Mouse (Mus musculus) E14TG2a.4 (cell line): ENCODE data around the gene Trim58.

Experiments
- CTCF ChIP-seq: conservative IDR thresholded peaks from 2 replicates; pipeline ENCODE4 v1.5.1; 2014; ENCODE audit warnings: low read length
- NANOG ChIP-seq: IDR thresholded peaks from 2 replicates; pipeline ENCODE4 v1.6.1; 2014; ENCODE audit warnings: borderline replicate concordance, low read length, mixed read lengths
- POU5F1 ChIP-seq: IDR thresholded peaks from 2 replicates; pipeline ENCODE4 v1.6.1; 2014; ENCODE audit warnings: low read length, borderline replicate concordance

GRCm38 (mm10) chr11:58630401-58630800 is 9.9 kb upstream of the Trim58 start, which contains the start of gene Olfr323:
- TF ChIP-seq CTCF (no peak), NANOG (no peak), POU5F1 (no peak)
